Mouse (Mus musculus) ovary, adult 10 weeks (tissue): ENCODE results near the gene Ppp2r1b. TPM values are rescaled to one million over a fixed set of nuclear protein-coding genes. Genes with fewer than 3 reads are reported as not detected.

ENCODE experiments used
- polyA plus RNA-seq: library from polyadenylated mRNA; stranded (reverse); fragments of 350-450 nt; fragmentation: Illumina TruSeq; extraction: RNeasy Lipid Tissue Mini Kit (QIAGEN cat#74804); gene quantifications from one replicate; pipeline ENCODE4 v1.2.3, GENCODE M21; 2014

Ppp2r1b gene
- polyA plus RNA-seq, result 32.0 TPM

GRCm38 (mm10) chr9:50845081-50845480 lies at the start of gene Ppp2r1b:
Gene Ppp2r1b (plus strand): TSS chr9:50845301.

Other genes with a start within 250 kb of the Ppp2r1b start
- gene Sdhd, start 241.5 kb upstream of the Ppp2r1b start, polyA plus RNA-seq, result 137 TPM
- gene Timm8b, start 241.4 kb upstream of the Ppp2r1b start, polyA plus RNA-seq, result 85.1 TPM
- 10.3 TPM for gene Pih1d2, start 228.0 kb upstream of the Ppp2r1b start, polyA plus RNA-seq
- gene Nkapd1, start 227.8 kb upstream of the Ppp2r1b start, polyA plus RNA-seq, result 157 TPM
- gene Dlat, start 185.5 kb upstream of the Ppp2r1b start, polyA plus RNA-seq, result 84.0 TPM
- gene Dixdc1, start 105.8 kb upstream of the Ppp2r1b start, polyA plus RNA-seq, result 16.8 TPM
- gene 2310030G06Rik, start 98.8 kb upstream of the Ppp2r1b start, polyA plus RNA-seq, result 14.3 TPM
- 6.0 TPM for gene Cryab, start 94.0 kb upstream of the Ppp2r1b start, polyA plus RNA-seq
- not detected for gene Hspb2, start 92.9 kb upstream of the Ppp2r1b start, polyA plus RNA-seq
- 5.1 TPM for gene Fdxacb1, start 77.1 kb upstream of the Ppp2r1b start, polyA plus RNA-seq
- gene Alg9, start 70.3 kb upstream of the Ppp2r1b start, polyA plus RNA-seq, result 10.7 TPM
- 61.9 TPM for gene 1110032A03Rik, start 69.8 kb upstream of the Ppp2r1b start, polyA plus RNA-seq
- gene Sik2, start 163.8 kb downstream of the Ppp2r1b start, polyA plus RNA-seq, result 29.1 TPM
- 36.3 TPM for gene Btg4, start 215.6 kb downstream of the Ppp2r1b start, polyA plus RNA-seq
- 20.5 TPM for gene Layn, start 231.8 kb downstream of the Ppp2r1b start, polyA plus RNA-seq